Mouse (Mus musculus) heart, adult 2 months (tissue): ENCODE measurements around the gene Ang. TPM values are rescaled to one million over a fixed set of nuclear protein-coding genes. Genes with fewer than 3 reads are reported as not detected.

ENCODE experiments used
- DNase-seq, 2 experiments: peaks; one replicate each; pipeline ENCODE4 v3.0.0; 2021
- H3K27ac ChIP-seq: fragments of 200-600 bp; 2 replicates; pipeline ENCODE4 v1.8.1; 2022
- H3K27me3 ChIP-seq: fragments of 200-500 bp; 2 replicates; pipeline ENCODE4 v1.6.1; 2012; ENCODE audit warnings: mild to moderate bottlenecking, low read length, inconsistent platforms, mixed read lengths; ENCODE audit not compliant: control insufficient read depth, insufficient read depth
- H3K36me3 ChIP-seq: fragments of 200-500 bp; 2 replicates; pipeline ENCODE4 v1.6.1; 2012; ENCODE audit warnings: low read length, inconsistent platforms; ENCODE audit not compliant: control insufficient read depth, insufficient read depth
- H3K4me1 ChIP-seq: fragments of 200-500 bp; 2 replicates; pipeline ENCODE4 v1.6.1; 2011; ENCODE audit warnings: low read length; ENCODE audit not compliant: control insufficient read depth, insufficient read depth
- H3K4me3 ChIP-seq: fragments of 200-600 bp; 2 replicates; pipeline ENCODE4 v1.8.1; 2022
- H3K79me2 ChIP-seq: fragments of 200-500 bp; replicated peaks from 2 replicates; pipeline ENCODE4 v1.6.1; 2012; ENCODE audit warnings: mild to moderate bottlenecking, inconsistent platforms, low read length, moderate library complexity, mixed read lengths; ENCODE audit not compliant: control insufficient read depth, insufficient read depth
- H3K9ac ChIP-seq: fragments of 200-500 bp; 2 replicates; pipeline ENCODE4 v1.6.1; 2012; ENCODE audit warnings: low read depth, mild to moderate bottlenecking, control low read depth, inconsistent platforms, low read length, mixed read lengths
- CTCF ChIP-seq: fragments of 200-600 bp; IDR thresholded peaks from 2 replicates; pipeline ENCODE4 v1.8.1; 2022; ENCODE audit warnings: antibody characterized with exemption, mild to moderate bottlenecking, moderate library complexity
- EP300 ChIP-seq: fragments of 200-500 bp; IDR thresholded peaks from 2 replicates; pipeline ENCODE4 v1.6.1; 2011; ENCODE audit warnings: low read depth, low read length, control low read depth; ENCODE audit not compliant: insufficient read depth
- POLR2A ChIP-seq: fragments of 200-500 bp; IDR thresholded peaks from 2 replicates; pipeline ENCODE4 v1.6.1; 2011; ENCODE audit warnings: mild to moderate bottlenecking, low read depth, low read length, control low read depth; ENCODE audit not compliant: insufficient read depth
- WGBS: fragments of 180-500 bp; shearing (Covaris S2); methylation state at CpG from one replicate; pipeline ENCODE4 v1.1.7; 2018; 5-methylcytosine and 5-hydroxymethylcytosine counted together
- intact Hi-C: fragments of 180-260 bp; cut with DNase I; formaldehyde crosslinking; loops from one replicate; pipeline ENCODE4 v1.15.1; 2025
- polyA plus RNA-seq: library from polyadenylated mRNA; depleted of rRNA; stranded (reverse); fragments of >200 nt; gene quantifications from 2 replicates; pipeline ENCODE4 v1.2.3, GENCODE M21; 2012
- total RNA-seq, 2 experiments: library from RNA; stranded (reverse); gene quantifications; 2 replicates each; pipeline ENCODE4 v1.2.3; 2021

The Ang gene
- total and polyA plus RNA-seq, 3 experiments = 5.6 to 10.8 (median 10.2) TPM

DNA sequence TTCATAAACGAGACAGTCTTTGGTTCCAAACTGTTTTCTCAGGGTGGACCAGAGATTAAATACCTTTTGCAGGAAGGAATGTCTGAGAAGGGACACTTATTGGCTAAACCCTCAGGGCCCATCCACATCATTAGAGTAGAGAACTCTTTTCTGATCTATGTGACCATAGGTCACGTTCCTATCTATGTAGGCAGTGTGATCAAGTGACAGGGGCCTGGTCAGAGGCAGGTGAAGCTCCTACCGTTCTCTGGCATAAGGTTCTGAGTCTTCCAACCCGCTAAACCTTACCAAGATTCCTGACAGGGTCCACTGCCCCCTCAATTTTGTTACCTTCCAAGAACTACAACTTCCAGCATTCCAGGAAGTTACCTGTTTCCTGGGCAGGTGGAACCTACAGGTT, 51.2 kb downstream of the Ang start:
- Histone ChIP-seq H3K9ac (no peak overlapping the region), H3K4me3 (no peak overlapping the region), H3K4me1 (peaks cover 1% of the 10 kb centered on the region; the same call in 1 of the 2 replicates), H3K27ac (no peak overlapping the region), H3K36me3 (peaks cover 4% of the 10 kb centered on the region), H3K27me3 (no peaks in the 10 kb centered on the region), H3K79me2 (no peaks in the 10 kb centered on the region)
- no peak for DNase-seq
- WGBS = 89% methylated on average over 4 of the region's 4 CpGs
- intact Hi-C loops = no loop called here
- TF ChIP-seq CTCF (no peak), POLR2A (no peak), EP300 (no peak)

- Histone ChIP-seq H3K36me3 (peaks cover 4% of the 10 kb centered on the region), H3K9ac (no peak overlapping the region), H3K27ac (peak overlapping the region; percentile 74), H3K79me2 (no peaks in the 10 kb centered on the region), H3K27me3 (no peaks in the 10 kb centered on the region), H3K4me1 (peaks cover 1% of the 10 kb centered on the region; the same call in 1 of the 2 replicates), H3K4me3 (no peak overlapping the region)
- no peak for TF ChIP-seq EP300
- intact Hi-C loops = no loop called here
- WGBS = 67% methylated on average over 3 of the region's 3 CpGs
- no peak for DNase-seq
These were observed 51.6 kb downstream of the Ang start for GRCm38 (mm10) chr14:51142568-51142967.

DNA sequence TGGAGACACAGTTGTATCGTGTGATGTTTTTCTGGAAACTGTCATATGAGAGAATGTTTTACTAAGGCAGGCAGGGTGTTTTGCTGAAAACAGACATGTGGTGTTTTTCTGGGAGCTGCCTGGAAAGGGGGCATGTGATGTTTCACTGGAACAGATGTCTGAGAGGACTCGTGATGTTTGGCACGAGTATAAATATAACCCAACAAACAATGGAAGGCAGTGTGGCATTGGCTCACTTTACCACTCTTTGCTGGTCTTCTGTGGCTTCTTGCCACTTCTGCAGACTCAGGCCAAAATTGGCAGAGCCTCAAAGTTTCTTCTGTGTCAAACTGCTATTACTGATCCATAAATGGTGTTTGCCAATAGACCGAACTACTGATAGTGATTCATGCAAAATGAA, 52.3 kb downstream of the Ang start:
- TF ChIP-seq EP300 (no peak), POLR2A (no peak), CTCF (no peak)
- H3K36me3 ChIP-seq = peaks cover 4% of the 10 kb centered on the region
- peak in 1 of 2 experiments; percentile 25 for DNase-seq
- no peaks in the 10 kb centered on the region for H3K27me3 ChIP-seq
- no peak overlapping the region for H3K4me3 ChIP-seq
- no peak overlapping the region for H3K9ac ChIP-seq
- H3K27ac ChIP-seq = peak overlapping the region; percentile 74
- intact Hi-C loops = no loop called here
- WGBS = 23% methylated on average over 4 of the region's 4 CpGs
- peaks cover 1% of the 10 kb centered on the region; the same call in 1 of the 2 replicates for H3K4me1 ChIP-seq
- H3K79me2 ChIP-seq = no peaks in the 10 kb centered on the region

DNA sequence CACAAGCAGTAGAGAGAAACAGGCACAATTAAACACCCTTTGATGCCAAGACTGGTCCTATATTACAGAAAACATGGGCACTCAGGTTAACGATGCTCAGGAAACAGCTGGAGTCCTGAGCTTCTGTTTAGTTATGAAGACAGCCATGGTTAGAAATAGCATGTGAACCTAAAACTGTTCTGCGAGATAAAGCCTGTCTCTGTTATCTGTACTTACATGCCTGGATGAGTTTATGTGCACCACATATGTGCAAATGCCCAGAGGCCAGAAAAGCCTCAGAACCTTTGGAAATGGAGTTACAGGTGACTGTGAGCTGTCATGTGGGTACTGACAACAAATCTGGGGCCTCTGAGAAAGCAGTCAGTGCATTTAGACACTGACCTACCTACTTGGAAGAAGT, 53.0 kb downstream of the Ang start:
- DNase-seq = no peak
- H3K4me3 ChIP-seq = no peak overlapping the region
- H3K79me2 ChIP-seq = no peaks in the 10 kb centered on the region
- peaks cover 4% of the 10 kb centered on the region for H3K36me3 ChIP-seq
- peaks cover 1% of the 10 kb centered on the region; the same call in 1 of the 2 replicates for H3K4me1 ChIP-seq
- H3K27me3 ChIP-seq = no peaks in the 10 kb centered on the region
- intact Hi-C loops = no loop called here
- peak overlapping the region; percentile 74 for H3K27ac ChIP-seq
- H3K9ac ChIP-seq = no peak overlapping the region
- TF ChIP-seq POLR2A (no peak), CTCF (no peak), EP300 (no peak)
- 43% methylated on average over 2 of the region's 2 CpGs for WGBS

DNA sequence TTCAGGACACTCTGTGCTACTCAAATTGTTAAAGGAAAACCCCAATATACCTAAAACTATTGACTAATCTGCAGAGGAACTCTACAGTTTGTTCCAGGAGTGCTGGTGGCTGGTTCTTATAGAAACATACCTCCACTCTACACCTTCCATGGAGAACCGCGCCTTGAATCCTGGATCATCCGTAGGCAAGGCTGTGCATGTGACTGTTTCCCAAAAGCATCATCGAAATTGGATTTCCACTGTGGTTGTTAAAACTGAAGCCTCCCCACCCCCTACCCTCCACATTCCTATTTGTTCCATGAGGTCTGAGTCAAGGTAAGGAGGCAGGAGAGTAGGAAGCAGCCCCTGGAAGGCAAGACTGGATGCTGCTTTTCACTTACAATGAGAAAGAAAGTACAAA, 53.5 kb downstream of the Ang start:
- Histone ChIP-seq H3K4me3 (no peak overlapping the region), H3K27me3 (no peaks in the 10 kb centered on the region), H3K36me3 (peaks cover 4% of the 10 kb centered on the region), H3K4me1 (peaks cover 1% of the 10 kb centered on the region; the same call in 1 of the 2 replicates), H3K79me2 (no peaks in the 10 kb centered on the region), H3K27ac (no peak overlapping the region; the same call in 1 of the 2 replicates), H3K9ac (no peak overlapping the region)
- WGBS = 98% methylated on average over 4 of the region's 4 CpGs
- TF ChIP-seq CTCF (no peak), EP300 (no peak), POLR2A (no peak)
- intact Hi-C loops = no loop called here
- DNase-seq = no peak

DNA sequence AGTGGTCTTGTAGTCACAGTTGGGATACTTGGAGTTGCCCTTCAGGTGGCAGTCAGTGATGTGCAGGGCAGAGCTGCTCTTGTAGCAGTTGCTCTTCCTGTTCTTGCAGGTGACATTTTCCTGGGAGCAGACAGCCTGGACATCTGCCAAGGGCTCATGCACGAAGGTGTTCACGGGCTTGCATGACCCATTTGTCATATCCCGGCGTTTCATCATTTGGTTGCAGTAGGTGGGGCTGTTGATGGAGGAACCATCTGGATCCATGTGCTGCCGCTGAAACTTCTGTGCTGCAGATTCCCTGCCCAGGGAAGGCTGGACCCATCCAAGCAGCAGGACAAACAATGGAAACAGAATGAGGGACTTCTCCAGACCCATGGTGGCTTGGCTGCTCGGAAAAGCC, 54.6 kb downstream of the Ang start:
- Histone ChIP-seq H3K4me3 (no peak overlapping the region), H3K79me2 (no peaks in the 10 kb centered on the region), H3K36me3 (peaks cover under 1% of the 10 kb centered on the region; the same call in 1 of the 2 replicates), H3K9ac (no peak overlapping the region), H3K27me3 (no peaks in the 10 kb centered on the region), H3K27ac (no peak overlapping the region), H3K4me1 (peaks cover 1% of the 10 kb centered on the region; the same call in 1 of the 2 replicates)
- intact Hi-C loops = no loop called here
- no peak for DNase-seq
- WGBS = 59% methylated on average over 6 of the region's 6 CpGs
- no peak for TF ChIP-seq EP300
- TF ChIP-seq CTCF = no peak
- no peak for TF ChIP-seq POLR2A
